ENCODE assay signal across 9 mouse cellular contexts in genomic region chr7:136294445-136294844, GRCm38 (mm10).
A peak's percentile ranks its signal among the peaks of the same experiment; 100 is the strongest.
DNase-seq lines count a peak whose midpoint lies in the region; ATAC-seq and TF ChIP-seq lines count a peak whose summit lies in the region.
"Had no signal": no experiment of that assay in that cellular context is flagged by ENCODE, and none has a peak within 500 bp of the region (broad histone marks: within the 10 kb centered on the region; RNA-seq: fewer than 3 reads in every experiment).

No protein-coding gene starts in this region.

- no peak for ATAC-seq in cerebellum, adult (ENCODE audit: insufficient number of reproducible peaks, low FRiP score, low TSS enrichment)
- peak; percentile 83 for ATAC-seq in megakaryocyte-erythroid progenitor cell, adult 5-6 weeks (replicated peaks; ENCODE audit: low FRiP score, low TSS enrichment, poor library complexity, severe bottlenecking)

- no peak overlapping the region for H3K4me3 ChIP-seq in lung, adult 2 months (replicated peaks; ENCODE audit: extremely low read depth, low read depth, low read length)
- H3K4me3 ChIP-seq in cortical plate, adult 2 months (ENCODE audit: insufficient read depth, low read length): no peak overlapping the region
- H3K4me3 ChIP-seq: embryonic facial prominence, embryonic 13.5 days had no signal

- WGBS in lung, adult 2 months: 43% methylated on average over 4 of the region's 4 CpGs

- no peak for TF ChIP-seq POLR2A in lung, adult 2 months (IDR thresholded peaks at IDR 0.05; ENCODE audit: borderline replicate concordance, extremely low read depth, low read depth, low read length)
- no peak for TF ChIP-seq POLR2A in cortical plate, adult 2 months (IDR thresholded peaks at IDR 0.05; ENCODE audit: extremely low read depth, insufficient read depth, low read length)

- H3K27ac ChIP-seq in cortical plate, adult 2 months (ENCODE audit: insufficient read depth, low read length): no peak overlapping the region
- H3K27ac ChIP-seq: embryonic facial prominence, embryonic 13.5 days had no signal

- no peaks in the 10 kb centered on the region for H3K4me1 ChIP-seq in lung, adult 2 months (ENCODE audit: control insufficient read depth, insufficient read depth, low read length)
- H3K4me1 ChIP-seq in cortical plate, adult 2 months (ENCODE audit: control insufficient read depth, insufficient read depth, low read length): no peaks in the 10 kb centered on the region

- TF ChIP-seq CTCF in lung, adult 2 months (IDR thresholded peaks at IDR 0.05; ENCODE audit: insufficient read depth, low read length): peak; percentile 31; the same call in 1 of the 2 replicates
- peak; percentile 41; the same call in 1 of the 2 replicates for TF ChIP-seq CTCF in cortical plate, adult 2 months (IDR thresholded peaks at IDR 0.05; ENCODE audit: extremely low read depth, insufficient read depth, low read length)

- DNase-seq in cerebellum, postnatal 10 days: peak; percentile 29 to 50
- no peak for DNase-seq in lung, adult 2 months
- DNase-seq in lung, adult 18-20 months: no peak
- no peak for DNase-seq in cerebellum, adult 8-10 months
- DNase-seq in spleen, postnatal 36 days (ENCODE audit: low spot score in 2 of 2): no peak

Comparison
In these comparisons a context has a peak if more than half of its experiments do, and no peak if none do; other contexts are left out.
1. DNase-seq: peak in cerebellum, postnatal 10 days (2 of 2); none in lung, adult 2 months (single experiment), lung, adult 18-20 months (0 of 2), cerebellum, adult 8-10 months (single experiment) and spleen, postnatal 36 days (0 of 2).